Mouse (Mus musculus) stomach, embryonic 16.5 days (tissue): Measurements from ENCODE around the gene Col8a2. TPM values are rescaled to one million over a fixed set of nuclear protein-coding genes. Genes with fewer than 3 reads are reported as not detected.

ENCODE experiments used
- ATAC-seq: fragments of 200-750 bp; cut with Nextera tagmentation; 2 replicates; pipeline ENCODE4 v1.8.0; 2017; ENCODE audit warnings: moderate number of reproducible peaks, moderate TSS enrichment; ENCODE audit not compliant: insufficient read depth, low FRiP score
- H3K27ac ChIP-seq: fragments of 300-500 bp; sonication (generic); 2 replicates; pipeline ENCODE4 v1.5.1; 2014; ENCODE audit warnings: low read length
- H3K27me3 ChIP-seq: fragments of 300-500 bp; sonication (generic); 2 replicates; pipeline ENCODE4 v1.6.1; 2014; ENCODE audit warnings: low read length, control low read depth, mixed read lengths; ENCODE audit not compliant: control insufficient read depth, insufficient read depth
- H3K36me3 ChIP-seq: fragments of 300-500 bp; sonication (generic); 2 replicates; pipeline ENCODE4 v1.6.1; 2014; ENCODE audit warnings: low read length; ENCODE audit not compliant: control insufficient read depth, insufficient read depth
- H3K4me1 ChIP-seq: fragments of 300-500 bp; sonication (generic); 2 replicates; pipeline ENCODE4 v1.6.1; 2014; ENCODE audit warnings: low read length, control low read depth, mixed read lengths; ENCODE audit not compliant: control insufficient read depth, insufficient read depth
- H3K4me2 ChIP-seq: fragments of 300-500 bp; sonication (generic); 2 replicates; pipeline ENCODE4 v1.6.1; 2014; ENCODE audit warnings: low read depth, low read length, mixed read lengths
- H3K4me3 ChIP-seq: fragments of 300-500 bp; sonication (generic); replicated peaks from 2 replicates; pipeline ENCODE4 v1.5.1; 2014; ENCODE audit warnings: mild to moderate bottlenecking, low read length
- H3K9ac ChIP-seq: fragments of 300-500 bp; sonication (generic); 2 replicates; pipeline ENCODE4 v1.6.1; 2014; ENCODE audit warnings: low read length
- H3K9me3 ChIP-seq: fragments of 300-500 bp; sonication (generic); replicated peaks from 2 replicates; pipeline ENCODE4 v1.6.1; 2016; ENCODE audit warnings: low read length, control low read depth; ENCODE audit not compliant: control insufficient read depth
- WGBS: fragments of 180-500 bp; shearing (Covaris S2); extraction: QIAGEN DNeasy Blood & Tissue Kit; methylation state at CpG from one replicate; pipeline ENCODE4 v1.1.7; 2014; 5-methylcytosine and 5-hydroxymethylcytosine counted together
- polyA plus RNA-seq: library from polyadenylated mRNA; unstranded; fragments of >200 nt; fragmentation: Nextera tagmentation; extraction: Ambion mirVana; gene quantifications from 2 replicates; pipeline ENCODE4 v1.2.1, GENCODE M21; 2015

Gene Col8a2
- polyA plus RNA-seq, 1 experiment from 2014 or later, result 11.1 TPM

GRCm38 (mm10) chr4:126259063-126259462 is 27.5 kb upstream of the Col8a2 start:
- H3K4me2 ChIP-seq, result peak overlapping the region; percentile 35
- no peaks in the 10 kb centered on the region for H3K27me3 ChIP-seq
- H3K4me1 ChIP-seq, result peaks cover 52% of the 10 kb centered on the region
- H3K9me3 ChIP-seq, result no peaks in the 10 kb centered on the region
- H3K9ac ChIP-seq, result peak overlapping the region; percentile 22
- H3K27ac ChIP-seq, result peak overlapping the region; percentile 94
- H3K36me3 ChIP-seq, result no peaks in the 10 kb centered on the region
- no peak overlapping the region for H3K4me3 ChIP-seq
- 30% methylated on average over 3 of the region's 3 CpGs for WGBS
- ATAC-seq, result no peak

GRCm38 (mm10) chr4:126259523-126260160 is 27.0 kb upstream of the Col8a2 start:
- H3K9ac ChIP-seq, result peak overlapping the region; percentile 22
- no peaks in the 10 kb centered on the region for H3K36me3 ChIP-seq
- H3K4me3 ChIP-seq, result peak overlapping the region; percentile 14; the same call in 1 of the 2 replicates
- peak overlapping the region; percentile 35 for H3K4me2 ChIP-seq
- no peaks in the 10 kb centered on the region for H3K27me3 ChIP-seq
- peak overlapping the region; percentile 94 for H3K27ac ChIP-seq
- peak; percentile 20; the same call in 1 of the 2 replicates for ATAC-seq
- H3K9me3 ChIP-seq, result no peaks in the 10 kb centered on the region
- peaks cover 47% of the 10 kb centered on the region for H3K4me1 ChIP-seq
- WGBS, result 4% methylated on average over 15 of the region's 15 CpGs

DNA sequence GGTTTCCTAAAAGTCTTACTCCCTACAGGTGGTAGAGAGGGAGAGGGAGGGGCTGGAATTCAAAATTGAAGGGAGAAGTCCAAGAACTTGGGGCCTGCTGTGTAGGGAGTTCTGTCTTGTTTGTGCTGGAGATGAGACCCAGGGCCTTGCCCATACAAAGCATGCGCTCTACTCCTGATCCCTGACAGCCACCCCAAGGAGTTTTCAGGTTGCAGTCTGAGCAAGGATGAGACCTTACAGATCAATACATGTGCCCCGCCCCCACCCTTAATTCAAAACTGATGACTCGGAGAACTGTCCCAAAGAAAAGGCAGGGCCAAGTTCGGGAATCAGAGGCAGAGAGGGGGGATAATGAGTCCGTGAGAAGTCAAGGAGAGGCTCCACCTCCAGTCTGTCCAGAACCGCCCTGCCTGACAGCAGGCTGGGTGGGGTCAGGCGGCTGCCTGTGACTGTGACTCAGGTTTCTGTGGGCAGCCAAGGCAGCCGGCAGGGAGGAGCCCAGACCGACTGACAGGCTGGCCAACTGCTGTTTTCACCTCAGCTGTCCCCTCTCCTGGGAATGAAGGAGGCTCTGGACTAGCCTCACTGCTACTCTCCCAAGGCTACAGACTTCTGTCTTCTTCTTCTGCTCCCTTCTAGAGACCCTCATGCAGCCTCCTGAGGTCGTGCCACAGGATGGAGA is 25.9 kb upstream of the Col8a2 start:
- peak overlapping the region; percentile 35 for H3K4me2 ChIP-seq
- WGBS, result 8% methylated on average over 10 of the region's 10 CpGs
- ATAC-seq, result peak; percentile 41
- peaks cover 47% of the 10 kb centered on the region for H3K4me1 ChIP-seq
- H3K9me3 ChIP-seq, result no peaks in the 10 kb centered on the region
- no peaks in the 10 kb centered on the region for H3K36me3 ChIP-seq
- no peaks in the 10 kb centered on the region for H3K27me3 ChIP-seq
- H3K27ac ChIP-seq, result peak overlapping the region; percentile 94
- H3K4me3 ChIP-seq, result no peak overlapping the region
- peak overlapping the region; percentile 47 for H3K9ac ChIP-seq

DNA sequence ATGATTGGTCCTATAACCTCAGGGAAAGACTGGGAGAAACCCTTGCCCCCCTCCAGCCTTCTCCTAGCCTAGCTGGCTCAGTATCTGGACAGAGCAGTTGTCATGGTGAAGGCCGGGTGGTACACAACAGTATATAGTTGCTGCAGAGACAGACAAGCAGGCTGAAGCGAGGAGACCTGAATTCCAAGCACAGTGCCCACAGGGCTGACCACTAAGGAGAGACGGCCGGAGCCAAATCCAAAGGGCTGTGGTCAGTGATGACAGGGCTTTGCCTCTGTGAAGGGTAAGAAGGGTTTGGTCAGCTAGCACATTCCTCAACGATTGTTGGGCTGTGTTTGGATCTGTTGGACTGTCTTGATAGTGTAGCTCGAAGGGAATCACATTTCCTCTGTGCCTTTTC is 25.3 kb upstream of the Col8a2 start:
- Histone ChIP-seq H3K4me2 (peak overlapping the region; percentile 35; the same call in 1 of the 2 replicates), H3K9ac (peak overlapping the region; percentile 47), H3K36me3 (no peaks in the 10 kb centered on the region), H3K4me3 (no peak overlapping the region), H3K9me3 (no peaks in the 10 kb centered on the region), H3K27me3 (no peaks in the 10 kb centered on the region), H3K27ac (peak overlapping the region; percentile 94), H3K4me1 (peaks cover 47% of the 10 kb centered on the region)
- WGBS, result 68% methylated on average over 6 of the region's 6 CpGs
- no peak for ATAC-seq

DNA sequence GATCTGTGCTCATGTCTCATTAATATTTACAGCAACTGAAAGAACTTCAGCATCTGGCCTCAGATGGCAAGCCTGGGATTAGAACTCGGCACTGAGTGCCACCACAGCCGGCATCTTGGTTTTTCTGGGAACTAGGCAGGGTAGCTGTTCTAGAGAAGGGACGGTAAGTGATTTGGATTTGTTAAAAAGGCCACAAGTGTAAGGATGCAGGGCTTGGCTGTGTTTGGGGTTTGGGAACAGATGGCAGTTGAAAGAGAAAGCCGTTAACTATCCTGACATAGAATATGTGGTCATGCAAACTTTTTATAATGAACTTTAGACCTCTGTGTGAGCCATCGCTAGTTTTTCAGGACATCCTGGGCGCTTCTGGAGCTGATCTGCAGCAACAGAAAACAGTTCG is 24.9 kb upstream of the Col8a2 start:
- no peaks in the 10 kb centered on the region for H3K27me3 ChIP-seq
- H3K4me2 ChIP-seq, result peak overlapping the region; percentile 11; the same call in 1 of the 2 replicates
- peak overlapping the region; percentile 47; the same call in 1 of the 2 replicates for H3K9ac ChIP-seq
- no peaks in the 10 kb centered on the region for H3K36me3 ChIP-seq
- 43% methylated on average over 7 of the region's 7 CpGs for WGBS
- no peak overlapping the region; the same call in 1 of the 2 replicates for H3K4me3 ChIP-seq
- peaks cover 47% of the 10 kb centered on the region for H3K4me1 ChIP-seq
- ATAC-seq, result no peak
- peak overlapping the region; percentile 94 for H3K27ac ChIP-seq
- no peaks in the 10 kb centered on the region for H3K9me3 ChIP-seq

DNA sequence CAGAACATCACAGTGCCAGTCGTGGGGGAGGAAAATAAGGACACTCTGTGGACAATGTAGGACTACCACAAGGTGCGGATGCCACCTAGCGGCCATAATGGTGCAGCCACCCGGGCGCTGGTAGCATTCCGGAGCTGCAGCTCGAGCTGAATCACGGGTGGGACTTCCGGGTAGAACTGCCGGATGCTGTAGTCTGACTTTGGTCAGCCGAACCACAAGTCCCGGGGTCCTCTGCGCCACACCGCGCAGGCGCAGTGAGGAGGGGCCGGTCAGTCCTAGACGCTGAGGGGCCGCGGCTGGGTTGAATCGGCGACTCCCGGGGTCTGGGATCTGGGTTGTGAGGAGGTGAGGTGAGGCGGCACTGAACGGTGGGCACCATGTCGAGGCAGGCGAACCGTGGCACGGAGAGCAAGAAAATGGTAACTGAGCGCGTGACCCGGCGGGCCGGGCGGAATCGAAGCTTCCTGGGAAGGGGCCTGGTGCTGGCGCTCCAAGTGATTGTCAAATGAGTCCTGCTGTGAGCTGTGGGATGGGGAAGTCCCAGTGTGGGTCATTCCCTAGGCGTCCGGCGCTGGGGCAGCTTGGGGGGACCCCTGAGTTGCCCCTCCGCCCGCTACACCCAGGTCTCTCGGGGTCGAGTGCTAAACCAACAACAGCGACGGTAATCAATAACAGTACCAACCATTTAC is 24.3 kb upstream of the Col8a2 start, which contains the start of gene Trappc3:
TSS of gene Trappc3 (plus strand) at position 207 of the 689 bp plus-strand sequence.
- Histone ChIP-seq H3K36me3 (no peaks in the 10 kb centered on the region), H3K9ac (peak within 1 kb of the TSS; percentile 86), H3K4me1 (peaks cover 43% of the 10 kb centered on the region), H3K4me3 (peak within 1 kb of the TSS; percentile 59), H3K27ac (peak within 1 kb of the TSS; percentile 94), H3K4me2 (peak within 1 kb of the TSS; percentile 81), H3K9me3 (no peaks in the 10 kb centered on the region), H3K27me3 (no peaks in the 10 kb centered on the region)
- under 1% methylated on average over 46 of the region's 46 CpGs for WGBS
- peak; percentile 94 for ATAC-seq

- H3K4me1 ChIP-seq, result no peaks in the 10 kb centered on the region
- ATAC-seq, result no peak
- no peak overlapping the region for H3K4me2 ChIP-seq
- H3K27me3 ChIP-seq, result no peaks in the 10 kb centered on the region
- H3K27ac ChIP-seq, result no peak overlapping the region
- H3K9me3 ChIP-seq, result no peaks in the 10 kb centered on the region
- 64% methylated on average over 3 of the region's 3 CpGs for WGBS
- no peak overlapping the region for H3K9ac ChIP-seq
- H3K4me3 ChIP-seq, result no peak overlapping the region
- H3K36me3 ChIP-seq, result peaks cover 8% of the 10 kb centered on the region; the same call in 1 of the 2 replicates
Measured at GRCm38 (mm10) chr4:126269292-126269691, 17.3 kb upstream of the Col8a2 start.

GRCm38 (mm10) chr4:126273753-126274152 is 12.8 kb upstream of the Col8a2 start:
- H3K4me2 ChIP-seq, result no peak overlapping the region
- H3K9ac ChIP-seq, result no peak overlapping the region
- H3K9me3 ChIP-seq, result no peaks in the 10 kb centered on the region
- H3K36me3 ChIP-seq, result peaks cover 8% of the 10 kb centered on the region; the same call in 1 of the 2 replicates
- no peak overlapping the region for H3K4me3 ChIP-seq
- no peaks in the 10 kb centered on the region for H3K4me1 ChIP-seq
- H3K27me3 ChIP-seq, result no peaks in the 10 kb centered on the region
- ATAC-seq, result no peak
- no peak overlapping the region for H3K27ac ChIP-seq
- 80% methylated on average over 13 of the region's 13 CpGs for WGBS

DNA sequence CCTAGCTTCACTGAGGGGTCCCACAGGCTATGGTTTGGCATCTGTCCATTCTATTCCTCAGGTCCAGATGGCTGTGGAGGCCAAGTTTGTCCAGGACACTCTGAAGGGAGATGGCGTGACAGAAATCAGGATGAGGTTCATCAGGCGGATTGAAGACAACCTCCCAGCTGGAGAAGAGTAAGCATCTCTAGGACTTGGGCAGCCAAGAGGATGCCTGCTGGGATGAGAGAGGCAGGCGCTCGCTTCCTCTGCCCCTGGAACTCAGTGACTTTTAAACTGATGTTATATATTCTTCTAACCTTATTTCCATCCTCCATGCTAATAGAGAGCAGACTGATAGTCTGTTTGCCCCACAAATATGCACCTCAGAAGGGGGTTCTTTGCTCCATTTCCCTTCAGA is 11.5 kb upstream of the Col8a2 start:
- H3K27ac ChIP-seq, result no peak overlapping the region
- WGBS, result 89% methylated on average over 4 of the region's 4 CpGs

More for the DNA sequence above, 11.5 kb upstream of the Col8a2 start:
- Histone ChIP-seq H3K27me3 (no peaks in the 10 kb centered on the region), H3K36me3 (peaks cover 8% of the 10 kb centered on the region; the same call in 1 of the 2 replicates), H3K9me3 (no peaks in the 10 kb centered on the region), H3K4me2 (no peak overlapping the region), H3K9ac (no peak overlapping the region), H3K4me1 (no peaks in the 10 kb centered on the region), H3K4me3 (no peak overlapping the region)
- ATAC-seq, result no peak
